Mouse (Mus musculus) macrophage (primary cell): ENCODE measurements around the gene Dmc1. TPM values are rescaled to one million over a fixed set of nuclear protein-coding genes. Genes with fewer than 3 reads are reported as not detected.

Experiments used
- H3K27ac ChIP-seq: fragments of 350-480 bp; formaldehyde crosslinking; 2 replicates; pipeline ENCODE4 v1.9.0; 2021
- H3K36me3 ChIP-seq: fragments of 350-480 bp; formaldehyde crosslinking; 2 replicates; pipeline ENCODE4 v1.9.0; 2021; ENCODE audit errors: inconsistent target
- H3K4me3 ChIP-seq: fragments of 350-480 bp; formaldehyde crosslinking; 2 replicates; pipeline ENCODE4 v1.9.0; 2021; ENCODE audit errors: inconsistent target
- H3K79me2 ChIP-seq: fragments of 350-480 bp; formaldehyde crosslinking; 2 replicates; pipeline ENCODE4 v1.9.0; 2021; ENCODE audit errors: inconsistent target
- WGBS: methylation state at CpG from one replicate; pipeline ENCODE4 v1.1.7; 2026; ENCODE audit warnings: inconsistent platforms; ENCODE audit not compliant: missing documents; 5-methylcytosine and 5-hydroxymethylcytosine counted together
- polyA plus RNA-seq: library from polyadenylated mRNA; stranded (reverse); fragments of 250-400 nt; gene quantifications from 3 replicates; pipeline ENCODE4 v1.2.4, GENCODE M21; 2018; ENCODE audit warnings: inconsistent platforms

The Dmc1 gene
- polyA plus RNA-seq, 1 experiment from 2014 or later: not detected

- Histone ChIP-seq H3K79me2 (no peaks in the 10 kb centered on the region), H3K27ac (no peak overlapping the region), H3K36me3 (no peaks in the 10 kb centered on the region), H3K4me3 (no peak overlapping the region)
- WGBS: 92% methylated on average over 12 of the region's 12 CpGs
Measured at GRCm38 (mm10) chr15:79606161-79606560, 1.3 kb upstream of the Dmc1 start.

GRCm38 (mm10) chr15:79600176-79600575 lies 4.7 kb downstream of the Dmc1 start:
- Histone ChIP-seq H3K79me2 (no peaks in the 10 kb centered on the region), H3K27ac (no peak overlapping the region), H3K36me3 (no peaks in the 10 kb centered on the region), H3K4me3 (no peak overlapping the region)
- WGBS: 91% methylated on average over 2 of the region's 2 CpGs

- no peak overlapping the region for H3K4me3 ChIP-seq
- no peaks in the 10 kb centered on the region for H3K36me3 ChIP-seq
- 7% methylated on average over 1 of the region's 1 CpGs for WGBS
- H3K79me2 ChIP-seq: no peaks in the 10 kb centered on the region
- no peak overlapping the region for H3K27ac ChIP-seq
Measured at GRCm38 (mm10) chr15:79598715-79599114, 6.2 kb downstream of the Dmc1 start.

- Histone ChIP-seq H3K27ac (no peak overlapping the region), H3K4me3 (no peak overlapping the region), H3K36me3 (no peaks in the 10 kb centered on the region), H3K79me2 (no peaks in the 10 kb centered on the region)
- 71% methylated on average over 1 of the region's 1 CpGs for WGBS
Measured at GRCm38 (mm10) chr15:79581581-79581980, 23.3 kb downstream of the Dmc1 start.

GRCm38 (mm10) chr15:79577671-79578426 lies 27.1 kb downstream of the Dmc1 start:
- 69% methylated on average over 6 of the region's 6 CpGs for WGBS
- H3K4me3 ChIP-seq: no peak overlapping the region
- H3K36me3 ChIP-seq: no peaks in the 10 kb centered on the region
- no peak overlapping the region for H3K27ac ChIP-seq
- H3K79me2 ChIP-seq: no peaks in the 10 kb centered on the region

- Histone ChIP-seq H3K4me3 (no peak overlapping the region), H3K36me3 (no peaks in the 10 kb centered on the region)
- 100% methylated on average over 2 of the region's 2 CpGs for WGBS
Measured at GRCm38 (mm10) chr15:79576947-79577346, 28.0 kb downstream of the Dmc1 start.

GRCm38 (mm10) chr15:79575543-79576222 lies 29.2 kb downstream of the Dmc1 start:
- no peak overlapping the region for H3K27ac ChIP-seq
- no peak overlapping the region for H3K4me3 ChIP-seq
- WGBS: 50% methylated on average over 1 of the region's 1 CpGs
- no peaks in the 10 kb centered on the region for H3K36me3 ChIP-seq
- H3K79me2 ChIP-seq: no peaks in the 10 kb centered on the region

More at GRCm38 (mm10) chr15:79576947-79577346, 28.0 kb downstream of the Dmc1 start:
- H3K27ac ChIP-seq: no peak overlapping the region
- H3K79me2 ChIP-seq: no peaks in the 10 kb centered on the region

- H3K27ac ChIP-seq: no peak overlapping the region
- 84% methylated on average over 9 of the region's 9 CpGs for WGBS
- H3K36me3 ChIP-seq: no peaks in the 10 kb centered on the region
- H3K79me2 ChIP-seq: no peaks in the 10 kb centered on the region
- H3K4me3 ChIP-seq: no peak overlapping the region
Measured at GRCm38 (mm10) chr15:79562417-79562816, 42.5 kb downstream of the Dmc1 start.

GRCm38 (mm10) chr15:79559649-79560048 lies 45.3 kb downstream of the Dmc1 start:
- Histone ChIP-seq H3K79me2 (no peaks in the 10 kb centered on the region), H3K36me3 (no peaks in the 10 kb centered on the region), H3K4me3 (no peak overlapping the region), H3K27ac (no peak overlapping the region)
- 84% methylated on average over 3 of the region's 3 CpGs for WGBS

- no peaks in the 10 kb centered on the region for H3K79me2 ChIP-seq
- H3K36me3 ChIP-seq: no peaks in the 10 kb centered on the region
- 93% methylated on average over 4 of the region's 5 CpGs for WGBS
- H3K4me3 ChIP-seq: no peak overlapping the region
- H3K27ac ChIP-seq: no peak overlapping the region
Measured at GRCm38 (mm10) chr15:79552566-79552965, 52.3 kb downstream of the Dmc1 start.

- Histone ChIP-seq H3K27ac (no peak overlapping the region), H3K4me3 (no peak overlapping the region), H3K36me3 (peaks cover 5% of the 10 kb centered on the region; the same call in 1 of the 2 replicates), H3K79me2 (peaks cover 27% of the 10 kb centered on the region)
- 92% methylated on average over 2 of the region's 2 CpGs for WGBS
Measured at GRCm38 (mm10) chr15:79548226-79548625, 56.7 kb downstream of the Dmc1 start.

- WGBS: 85% methylated on average over 13 of the region's 17 CpGs
Measured at GRCm38 (mm10) chr15:79547289-79547820, 57.6 kb downstream of the Dmc1 start.

GRCm38 (mm10) chr15:79546410-79547288 lies 58.3 kb downstream of the Dmc1 start, which contains the start of gene Ddx17:
TSS of gene Ddx17 (minus strand) at chr15:79546741.
- H3K36me3 ChIP-seq: peaks cover 17% of the 10 kb centered on the region
- H3K79me2 ChIP-seq: peaks cover 43% of the 10 kb centered on the region
- peak within 1 kb of the TSS; percentile 80 for H3K4me3 ChIP-seq
- peak within 1 kb of the TSS; percentile 77 for H3K27ac ChIP-seq
- 4% methylated on average over 83 of the region's 84 CpGs for whole genome bisulfite sequencing

More at GRCm38 (mm10) chr15:79547289-79547820, 57.6 kb downstream of the Dmc1 start:
- Histone ChIP-seq H3K27ac (peak overlapping the region; percentile 77), H3K36me3 (peaks cover 14% of the 10 kb centered on the region), H3K79me2 (peaks cover 36% of the 10 kb centered on the region), H3K4me3 (peak overlapping the region; percentile 9; the same call in 1 of the 2 replicates)

- Histone ChIP-seq H3K4me3 (peak overlapping the region; percentile 80), H3K36me3 (peaks cover 17% of the 10 kb centered on the region), H3K27ac (peak overlapping the region; percentile 74), H3K79me2 (peaks cover 50% of the 10 kb centered on the region)
- under 1% methylated on average over 52 of the region's 52 CpGs for WGBS
Measured at GRCm38 (mm10) chr15:79545921-79546399, 58.9 kb downstream of the Dmc1 start.
